Mouse (Mus musculus) liver, postnatal 0 days (tissue): Measurements from ENCODE around the gene Proser3. TPM values are rescaled to one million over a fixed set of nuclear protein-coding genes. Genes with fewer than 3 reads are reported as not detected.

Experiments
- ATAC-seq: fragments of 200-750 bp; cut with Nextera tagmentation; 2 replicates; pipeline ENCODE4 v1.8.0; 2017; ENCODE audit warnings: mild to moderate bottlenecking, moderate library complexity
- DNase-seq: peaks from one replicate; pipeline ENCODE4 v3.0.0-alpha.2; 2016
- H3K27ac ChIP-seq: fragments of 300-500 bp; sonication (generic); 2 replicates; pipeline ENCODE4 v1.5.1; 2014; ENCODE audit warnings: antibody characterized with exemption, moderate library complexity, mild to moderate bottlenecking, low read depth
- H3K27me3 ChIP-seq: fragments of 300-500 bp; sonication (generic); 2 replicates; pipeline ENCODE4 v1.6.1; 2014; ENCODE audit warnings: low read length, control low read depth, mixed read lengths; ENCODE audit not compliant: insufficient read depth
- H3K36me3 ChIP-seq: fragments of 300-500 bp; sonication (generic); replicated peaks from 2 replicates; pipeline ENCODE4 v1.6.1; 2014; ENCODE audit warnings: mild to moderate bottlenecking, control low read depth, low read length, moderate library complexity, mixed read lengths; ENCODE audit not compliant: insufficient read depth
- H3K4me1 ChIP-seq: fragments of 300-500 bp; sonication (generic); 2 replicates; pipeline ENCODE4 v1.6.1; 2014; ENCODE audit warnings: antibody characterized with exemption, mild to moderate bottlenecking, control low read depth; ENCODE audit not compliant: insufficient read depth
- H3K4me2 ChIP-seq: fragments of 300-500 bp; sonication (generic); 2 replicates; pipeline ENCODE4 v1.6.1; 2014; ENCODE audit warnings: low read depth, mild to moderate bottlenecking, low read length, moderate library complexity, mixed read lengths
- H3K4me3 ChIP-seq: fragments of 300-500 bp; sonication (generic); 2 replicates; pipeline ENCODE4 v1.5.1; 2014; ENCODE audit warnings: low read depth, low read length
- H3K9ac ChIP-seq: fragments of 300-500 bp; sonication (generic); replicated peaks from 2 replicates; pipeline ENCODE4 v1.6.1; 2014; ENCODE audit warnings: mild to moderate bottlenecking, moderate library complexity
- H3K9me3 ChIP-seq: fragments of 300-500 bp; sonication (generic); 2 replicates; pipeline ENCODE4 v1.6.1; 2016; ENCODE audit warnings: mild to moderate bottlenecking, control low read depth, low read length, mixed read lengths
- CTCF ChIP-seq: sonication (generic); IDR thresholded peaks from 2 replicates; pipeline ENCODE4 v1.5.1; 2016; ENCODE audit warnings: antibody characterized with exemption, low read depth
- EP300 ChIP-seq: IDR thresholded peaks from 2 replicates; pipeline ENCODE4 v1.6.1; 2016; ENCODE audit warnings: antibody characterized with exemption, low read depth, mild to moderate bottlenecking
- WGBS: fragments of 180-500 bp; shearing (Covaris S2); extraction: QIAGEN DNeasy Blood & Tissue Kit; methylation state at CpG from one replicate; pipeline ENCODE4 v1.1.7; 2014; ENCODE audit not compliant: insufficient replicate concordance; 5-methylcytosine and 5-hydroxymethylcytosine counted together
- polyA plus RNA-seq: library from polyadenylated mRNA; unstranded; fragments of >200 nt; fragmentation: Nextera tagmentation; extraction: Ambion mirVana; gene quantifications from 2 replicates; pipeline ENCODE4 v1.2.1, GENCODE M21; 2015

Proser3 gene
- polyA plus RNA-seq, 1 experiment from 2014 or later: 1.1 TPM

GRCm38 (mm10) chr7:30594510-30595024 is 42.5 kb upstream of the Proser3 start:
- 62% methylated on average over 4 of the region's 4 CpGs for WGBS
- peaks cover 14% of the 10 kb centered on the region; the same call in 1 of the 2 replicates for H3K4me1 ChIP-seq
- no peaks in the 10 kb centered on the region for H3K36me3 ChIP-seq
- H3K27ac ChIP-seq: no peak overlapping the region
- no peak overlapping the region for H3K4me2 ChIP-seq
- no peaks in the 10 kb centered on the region for H3K9me3 ChIP-seq
- no peak for DNase-seq
- H3K9ac ChIP-seq: no peak overlapping the region
- no peak for ATAC-seq
- H3K4me3 ChIP-seq: no peak overlapping the region
- TF ChIP-seq CTCF (no peak), EP300 (no peak)
- no peaks in the 10 kb centered on the region for H3K27me3 ChIP-seq

- no peak overlapping the region for H3K4me2 ChIP-seq
- no peak for DNase-seq
- no peak overlapping the region for H3K27ac ChIP-seq
- H3K9me3 ChIP-seq: no peaks in the 10 kb centered on the region
- no peak overlapping the region for H3K4me3 ChIP-seq
- H3K27me3 ChIP-seq: no peaks in the 10 kb centered on the region
- H3K4me1 ChIP-seq: 0 out of 2 replicates have a peak, but pooled peaks cover 13% of the 10 kb centered on the region
- TF ChIP-seq CTCF (no peak), EP300 (no peak)
- ATAC-seq: no peak
- WGBS: 66% methylated on average over 10 of the region's 10 CpGs
- no peaks in the 10 kb centered on the region for H3K36me3 ChIP-seq
- no peak overlapping the region for H3K9ac ChIP-seq
Observed at GRCm38 (mm10) chr7:30593579-30594509, 41.7 kb upstream of the Proser3 start.

GRCm38 (mm10) chr7:30592772-30593423 is 40.8 kb upstream of the Proser3 start:
- H3K27ac ChIP-seq: no peak overlapping the region
- H3K9me3 ChIP-seq: no peaks in the 10 kb centered on the region
- H3K9ac ChIP-seq: no peak overlapping the region
- H3K27me3 ChIP-seq: no peaks in the 10 kb centered on the region
- TF ChIP-seq EP300 (no peak), CTCF (no peak)
- 0 out of 2 replicates have a peak, but pooled peaks cover 13% of the 10 kb centered on the region for H3K4me1 ChIP-seq
- no peaks in the 10 kb centered on the region for H3K36me3 ChIP-seq
- ATAC-seq (no peak), DNase-seq (no peak)
- WGBS: 59% methylated on average over 5 of the region's 5 CpGs
- no peak overlapping the region for H3K4me3 ChIP-seq
- no peak overlapping the region for H3K4me2 ChIP-seq

DNA sequence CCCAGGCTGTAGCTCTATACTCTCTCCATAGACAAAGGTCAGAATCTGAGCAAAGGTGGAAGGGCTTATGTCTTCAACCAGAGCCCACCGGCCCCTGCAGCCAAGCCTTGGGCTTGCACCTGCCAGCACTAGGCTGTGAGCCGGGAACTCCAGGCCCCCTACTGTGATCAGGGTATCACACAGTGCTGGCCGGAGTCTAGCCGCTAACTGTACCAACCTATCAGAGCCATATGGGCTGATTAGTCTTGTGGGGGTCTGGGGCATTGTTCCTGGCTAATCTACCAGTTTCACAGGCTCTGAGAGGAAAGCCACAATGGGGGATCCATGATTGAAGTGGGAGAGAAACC is 39.5 kb upstream of the Proser3 start:
- ATAC-seq: no peak
- WGBS: 79% methylated on average over 4 of the region's 4 CpGs
- Histone ChIP-seq H3K9me3 (no peaks in the 10 kb centered on the region), H3K4me3 (no peak overlapping the region), H3K4me1 (peaks cover 22% of the 10 kb centered on the region; the same call in 1 of the 2 replicates), H3K4me2 (no peak overlapping the region), H3K9ac (no peak overlapping the region), H3K36me3 (peaks cover 2% of the 10 kb centered on the region; the same call in 1 of the 2 replicates), H3K27me3 (no peaks in the 10 kb centered on the region), H3K27ac (no peak overlapping the region)
- no peak for DNase-seq
- TF ChIP-seq CTCF: no peak
- no peak for TF ChIP-seq EP300

- H3K4me1 ChIP-seq: peaks cover 22% of the 10 kb centered on the region; the same call in 1 of the 2 replicates
- DNase-seq: no peak
- peaks cover 7% of the 10 kb centered on the region; the same call in 1 of the 2 replicates for H3K36me3 ChIP-seq
- H3K9ac ChIP-seq: no peak overlapping the region; the same call in 1 of the 2 replicates
- H3K27me3 ChIP-seq: no peaks in the 10 kb centered on the region
- no peaks in the 10 kb centered on the region for H3K9me3 ChIP-seq
- peak overlapping the region; percentile 88 for H3K4me2 ChIP-seq
- 84% methylated on average over 9 of the region's 9 CpGs for WGBS
- ATAC-seq: no peak
- peak overlapping the region; percentile 61; the same call in 1 of the 2 replicates for H3K27ac ChIP-seq
- peak overlapping the region; percentile 99; the same call in 1 of the 2 replicates for H3K4me3 ChIP-seq
- TF ChIP-seq EP300 (no peak), CTCF (no peak)
Observed at GRCm38 (mm10) chr7:30590927-30591604, 39.0 kb upstream of the Proser3 start.
